Mouse (Mus musculus): ENCODE results near the gene Fmo5. TPM values are rescaled to one million over a fixed set of nuclear protein-coding genes. Genes with fewer than 3 reads are reported as not detected.

The Fmo5 gene
- polyA plus RNA-seq, 1 experiment from 2014 or later, result 5.9 TPM

DNA sequence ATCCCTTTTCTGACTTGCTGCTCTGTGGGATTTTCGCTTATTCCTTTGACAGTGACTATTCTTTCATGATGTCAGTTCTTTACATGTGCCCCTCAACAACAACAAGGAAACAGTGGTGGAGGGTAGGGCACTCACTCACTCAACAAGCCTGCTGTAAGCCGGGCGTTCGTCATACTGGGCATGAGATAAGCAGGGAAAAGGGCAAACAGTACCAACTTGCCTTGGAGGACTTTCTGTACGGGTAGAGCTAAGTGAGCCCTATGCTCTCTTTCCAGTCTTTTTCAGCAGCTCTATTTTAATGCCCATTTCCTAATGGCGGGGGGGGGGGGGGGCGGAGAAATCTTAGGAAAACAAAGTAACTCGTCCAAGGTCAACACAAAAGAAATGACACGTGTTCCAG lies 13.4 kb downstream of the Fmo5 start:
- Histone ChIP-seq H3K4me1 (ENCODE audit: control insufficient read depth, insufficient read depth, low read length) (no peaks in the 10 kb centered on the region), H3K36me3 (ENCODE audit: control insufficient read depth, insufficient read depth) (no peaks in the 10 kb centered on the region), H3K27ac (ENCODE audit: low read length) (no peak overlapping the region), H3K9me3 (replicated peaks; ENCODE audit: control insufficient read depth, low read length) (no peaks in the 10 kb centered on the region), H3K4me2 (ENCODE audit: low read depth, low read length) (no peak overlapping the region), H3K9ac (ENCODE audit: low read length) (no peak overlapping the region), H3K27me3 (ENCODE audit: control insufficient read depth, insufficient read depth, low read length) (no peaks in the 10 kb centered on the region), H3K4me3 (ENCODE audit: low read length) (no peak overlapping the region)
- 70% methylated on average over 9 of the region's 9 CpGs for WGBS
- ATAC-seq (replicated peaks; ENCODE audit: extremely low read depth, insufficient read depth, low FRiP score), result no peak

DNA sequence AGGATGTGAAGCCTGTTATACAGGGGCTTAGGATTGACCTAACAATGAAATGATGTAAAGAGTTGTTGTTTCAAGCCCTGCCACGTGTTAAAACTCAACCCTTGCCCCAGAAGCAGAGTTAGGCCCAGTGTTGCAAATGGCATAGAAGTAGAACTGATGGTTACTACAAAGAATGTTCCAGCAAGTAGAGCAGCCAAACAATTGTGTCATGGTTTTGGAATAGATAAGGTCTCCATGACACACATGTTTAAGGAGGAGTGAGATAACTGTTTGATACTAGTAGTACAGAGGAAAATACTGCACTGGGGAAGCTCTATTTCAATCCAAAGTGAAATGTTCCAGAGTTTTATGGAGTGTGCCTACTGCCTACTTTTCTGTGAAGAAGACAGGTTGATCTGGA lies 19.9 kb downstream of the Fmo5 start:
- ATAC-seq (replicated peaks; ENCODE audit: extremely low read depth, insufficient read depth, low FRiP score), result no peak
- Histone ChIP-seq H3K9ac (ENCODE audit: low read length) (no peak overlapping the region), H3K27me3 (ENCODE audit: control insufficient read depth, insufficient read depth, low read length) (no peaks in the 10 kb centered on the region), H3K9me3 (replicated peaks; ENCODE audit: control insufficient read depth, low read length) (no peaks in the 10 kb centered on the region), H3K27ac (ENCODE audit: low read length) (no peak overlapping the region), H3K36me3 (ENCODE audit: control insufficient read depth, insufficient read depth) (no peaks in the 10 kb centered on the region), H3K4me3 (ENCODE audit: low read length) (no peak overlapping the region), H3K4me2 (ENCODE audit: low read depth, low read length) (no peak overlapping the region), H3K4me1 (ENCODE audit: control insufficient read depth, insufficient read depth, low read length) (peaks cover 15% of the 10 kb centered on the region; the same call in 1 of the 2 replicates)
- 32% methylated on average over 1 of the region's 1 CpGs for WGBS

DNA sequence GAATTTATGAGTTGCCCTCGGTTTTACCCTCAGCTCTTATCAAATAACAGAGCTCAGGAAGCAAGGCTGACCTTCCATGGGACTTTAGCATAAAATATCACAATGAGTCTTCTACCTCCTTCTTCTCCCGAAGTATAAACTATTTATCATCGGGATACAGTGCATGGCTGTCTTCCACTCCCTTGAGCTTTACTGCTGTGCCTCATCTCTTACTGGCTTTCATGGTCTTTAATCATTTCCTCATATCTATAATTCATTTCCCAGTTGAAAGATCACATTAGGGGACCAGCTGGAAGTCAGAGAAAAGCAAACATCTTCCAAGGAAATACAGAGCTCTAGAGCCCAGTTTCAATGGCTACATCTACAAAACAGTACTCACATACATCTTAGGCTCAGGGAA lies 20.4 kb downstream of the Fmo5 start:
- Histone ChIP-seq H3K36me3 (ENCODE audit: control insufficient read depth, insufficient read depth) (no peaks in the 10 kb centered on the region), H3K9ac (ENCODE audit: low read length) (no peak overlapping the region), H3K4me1 (ENCODE audit: control insufficient read depth, insufficient read depth, low read length) (peaks cover 15% of the 10 kb centered on the region; the same call in 1 of the 2 replicates), H3K27me3 (ENCODE audit: control insufficient read depth, insufficient read depth, low read length) (no peaks in the 10 kb centered on the region), H3K27ac (ENCODE audit: low read length) (no peak overlapping the region), H3K9me3 (replicated peaks; ENCODE audit: control insufficient read depth, low read length) (no peaks in the 10 kb centered on the region), H3K4me2 (ENCODE audit: low read depth, low read length) (no peak overlapping the region), H3K4me3 (ENCODE audit: low read length) (no peak overlapping the region)
- ATAC-seq (replicated peaks; ENCODE audit: extremely low read depth, insufficient read depth, low FRiP score), result no peak
- WGBS, result 65% methylated on average over 3 of the region's 3 CpGs

DNA sequence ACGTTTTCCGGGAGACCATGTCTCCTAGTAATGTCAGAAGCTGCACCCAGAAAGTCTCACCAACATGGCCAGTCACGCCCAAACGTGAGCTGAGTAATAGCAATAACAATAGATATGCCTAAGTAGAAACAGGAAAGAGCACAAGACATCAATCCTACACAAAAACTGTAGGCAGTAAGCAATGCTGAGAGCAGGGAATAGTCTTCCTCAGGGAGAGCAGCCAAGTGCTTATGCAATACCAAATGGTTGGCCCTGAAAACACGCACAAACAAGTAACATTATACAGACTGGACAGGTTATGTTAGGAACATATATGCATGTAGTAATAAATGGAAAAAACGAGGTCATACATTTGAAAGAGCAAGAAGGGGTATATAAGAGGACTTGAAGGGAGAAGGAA lies 20.9 kb downstream of the Fmo5 start:
- H3K36me3 ChIP-seq (ENCODE audit: control insufficient read depth, insufficient read depth), result no peaks in the 10 kb centered on the region
- H3K4me2 ChIP-seq (ENCODE audit: low read depth, low read length), result no peak overlapping the region
- H3K4me3 ChIP-seq (ENCODE audit: low read length), result no peak overlapping the region
- H3K27me3 ChIP-seq (ENCODE audit: control insufficient read depth, insufficient read depth, low read length), result no peaks in the 10 kb centered on the region
- no peak overlapping the region for H3K27ac ChIP-seq (ENCODE audit: low read length)
- no peak for ATAC-seq (replicated peaks; ENCODE audit: extremely low read depth, insufficient read depth, low FRiP score)
- H3K9ac ChIP-seq (ENCODE audit: low read length), result no peak overlapping the region
- no peaks in the 10 kb centered on the region for H3K9me3 ChIP-seq (replicated peaks; ENCODE audit: control insufficient read depth, low read length)
- peaks cover 15% of the 10 kb centered on the region; the same call in 1 of the 2 replicates for H3K4me1 ChIP-seq (ENCODE audit: control insufficient read depth, insufficient read depth, low read length)
- 76% methylated on average over 6 of the region's 6 CpGs for WGBS

DNA sequence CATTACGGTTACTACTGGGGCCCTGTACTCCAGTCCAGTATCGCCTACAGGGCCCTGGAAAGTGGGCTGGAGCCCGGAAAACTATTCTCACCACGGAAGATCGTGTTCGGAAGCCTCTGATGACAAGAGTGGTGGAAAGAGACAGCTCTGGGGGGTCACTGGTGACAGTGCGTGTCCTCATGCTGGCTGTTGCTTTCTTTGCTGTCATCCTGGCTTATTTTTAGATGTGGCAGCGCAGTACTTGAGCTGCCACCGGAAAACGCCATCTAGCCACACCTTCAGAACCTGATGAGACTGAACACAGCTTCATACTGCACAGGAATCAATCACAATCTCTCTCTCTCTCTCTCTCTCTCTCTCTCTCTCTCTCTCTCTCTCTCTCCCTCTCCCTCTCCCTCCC lies 23.0 kb downstream of the Fmo5 start:
- Histone ChIP-seq H3K4me2 (ENCODE audit: low read depth, low read length) (peak overlapping the region; percentile 49), H3K27ac (ENCODE audit: low read length) (peak overlapping the region; percentile 79), H3K4me3 (ENCODE audit: low read length) (peak overlapping the region; percentile 17), H3K9me3 (replicated peaks; ENCODE audit: control insufficient read depth, low read length) (peaks cover 4% of the 10 kb centered on the region), H3K36me3 (ENCODE audit: control insufficient read depth, insufficient read depth) (no peaks in the 10 kb centered on the region), H3K27me3 (ENCODE audit: control insufficient read depth, insufficient read depth, low read length) (no peaks in the 10 kb centered on the region), H3K9ac (ENCODE audit: low read length) (peak overlapping the region; percentile 34; the same call in 1 of the 2 replicates), H3K4me1 (ENCODE audit: control insufficient read depth, insufficient read depth, low read length) (peaks cover 15% of the 10 kb centered on the region; the same call in 1 of the 2 replicates)
- ATAC-seq (replicated peaks; ENCODE audit: extremely low read depth, insufficient read depth, low FRiP score), result peak; percentile 73
- 51% methylated on average over 10 of the region's 10 CpGs for WGBS

DNA sequence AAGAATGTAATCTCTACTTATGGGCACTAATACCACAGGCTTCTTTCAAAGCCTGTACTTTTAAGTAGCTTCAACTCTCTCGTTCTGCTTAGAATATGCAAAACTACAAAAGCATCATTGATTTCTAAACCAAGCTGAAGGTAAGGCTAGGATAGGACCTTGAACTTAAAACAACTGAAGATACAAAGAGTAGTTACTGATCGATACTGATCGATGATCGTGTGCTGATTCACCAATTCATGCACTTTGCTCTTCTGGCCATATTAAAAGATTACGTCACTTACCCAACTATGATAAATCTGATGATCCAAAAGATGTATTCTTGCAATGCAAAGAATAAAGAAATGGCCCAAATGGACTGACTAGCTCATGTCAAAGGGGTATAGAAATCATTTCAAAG lies 25.2 kb downstream of the Fmo5 start:
- no peak overlapping the region for H3K9ac ChIP-seq (ENCODE audit: low read length)
- no peaks in the 10 kb centered on the region for H3K27me3 ChIP-seq (ENCODE audit: control insufficient read depth, insufficient read depth, low read length)
- no peaks in the 10 kb centered on the region for H3K36me3 ChIP-seq (ENCODE audit: control insufficient read depth, insufficient read depth)
- peaks cover 4% of the 10 kb centered on the region for H3K9me3 ChIP-seq (replicated peaks; ENCODE audit: control insufficient read depth, low read length)
- H3K4me2 ChIP-seq (ENCODE audit: low read depth, low read length), result no peak overlapping the region
- no peak overlapping the region for H3K27ac ChIP-seq (ENCODE audit: low read length)
- H3K4me3 ChIP-seq (ENCODE audit: low read length), result no peak overlapping the region
- no peak for ATAC-seq (replicated peaks; ENCODE audit: extremely low read depth, insufficient read depth, low FRiP score)
- 94% methylated on average over 5 of the region's 5 CpGs for WGBS
- H3K4me1 ChIP-seq (ENCODE audit: control insufficient read depth, insufficient read depth, low read length), result peaks cover 14% of the 10 kb centered on the region; the same call in 1 of the 2 replicates

DNA sequence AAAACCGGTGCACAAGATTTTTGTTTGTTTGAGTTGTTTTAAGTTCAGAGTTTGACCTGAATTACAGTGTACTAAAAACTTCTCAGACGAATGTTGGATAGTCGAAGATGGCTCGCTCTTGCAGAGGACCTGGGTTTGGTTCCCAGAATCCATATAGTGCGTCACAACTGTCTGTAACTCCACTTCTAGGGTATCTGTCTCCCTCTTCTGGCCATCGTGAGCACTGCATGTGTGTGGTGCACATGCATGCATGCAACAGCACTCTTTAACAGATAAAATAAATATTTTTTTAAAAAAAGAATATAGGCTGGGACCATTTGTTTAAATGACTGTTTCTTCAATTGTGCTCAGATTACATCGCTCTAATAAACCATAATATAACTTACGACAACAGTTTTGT lies 26.3 kb downstream of the Fmo5 start:
- Histone ChIP-seq H3K4me3 (ENCODE audit: low read length) (no peak overlapping the region), H3K9me3 (replicated peaks; ENCODE audit: control insufficient read depth, low read length) (peaks cover 4% of the 10 kb centered on the region), H3K27ac (ENCODE audit: low read length) (no peak overlapping the region), H3K9ac (ENCODE audit: low read length) (no peak overlapping the region), H3K4me1 (ENCODE audit: control insufficient read depth, insufficient read depth, low read length) (peaks cover 22% of the 10 kb centered on the region), H3K36me3 (ENCODE audit: control insufficient read depth, insufficient read depth) (no peaks in the 10 kb centered on the region), H3K4me2 (ENCODE audit: low read depth, low read length) (no peak overlapping the region), H3K27me3 (ENCODE audit: control insufficient read depth, insufficient read depth, low read length) (no peaks in the 10 kb centered on the region)
- ATAC-seq (replicated peaks; ENCODE audit: extremely low read depth, insufficient read depth, low FRiP score), result no peak
- 85% methylated on average over 8 of the region's 8 CpGs for WGBS

DNA sequence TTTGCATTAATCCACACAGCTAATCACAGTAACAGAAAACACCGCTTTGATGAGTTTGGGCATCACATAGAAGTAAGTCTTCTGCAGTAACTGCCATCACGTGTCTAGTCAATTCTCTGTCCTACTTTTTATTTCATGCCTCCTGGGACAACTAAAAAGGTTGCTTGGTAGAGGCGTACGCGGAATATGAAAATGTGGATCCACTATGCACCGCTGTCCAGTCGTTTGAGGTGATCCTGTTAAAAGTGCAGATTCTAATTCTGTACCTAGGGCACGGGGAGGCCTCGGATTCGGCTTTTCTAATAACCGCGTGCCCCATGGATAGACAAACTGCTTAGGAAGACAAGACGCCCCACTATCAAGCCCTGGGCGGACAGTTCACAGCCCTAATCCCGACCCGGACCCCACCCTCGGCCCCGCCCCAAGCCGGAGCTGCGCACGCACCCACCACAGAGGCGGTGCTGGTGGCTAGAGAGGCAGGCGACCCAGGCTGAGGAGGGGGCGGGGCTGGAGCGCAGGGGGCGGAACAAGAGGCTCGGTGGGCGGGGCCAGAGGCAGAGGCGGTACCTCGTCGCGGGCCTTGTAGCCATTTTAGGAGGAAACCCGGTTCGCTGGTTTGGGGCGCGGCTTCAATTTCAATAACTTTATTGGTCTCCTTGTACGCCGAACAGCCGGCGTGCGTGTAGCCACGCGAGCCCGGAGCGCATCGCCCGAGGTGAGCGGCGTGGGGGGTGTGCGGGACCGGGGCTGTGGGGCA lies 29.2 kb downstream of the Fmo5 start, which contains the start of gene Prkab2:
Prkab2 (plus strand) TSS at position 539 of the 757 bp plus-strand sequence.
- H3K27ac ChIP-seq (ENCODE audit: low read length), result peak within 1 kb of the TSS; percentile 70
- no peaks in the 10 kb centered on the region for H3K27me3 ChIP-seq (ENCODE audit: control insufficient read depth, insufficient read depth, low read length)
- H3K9ac ChIP-seq (ENCODE audit: low read length), result peak within 1 kb of the TSS; percentile 84
- peaks cover 4% of the 10 kb centered on the region for H3K9me3 ChIP-seq (replicated peaks; ENCODE audit: control insufficient read depth, low read length)
- peak within 1 kb of the TSS; percentile 70 for H3K4me2 ChIP-seq (ENCODE audit: low read depth, low read length)
- H3K4me1 ChIP-seq (ENCODE audit: control insufficient read depth, insufficient read depth, low read length), result peaks cover 13% of the 10 kb centered on the region
- WGBS, result 2% methylated on average over 42 of the region's 51 CpGs
- peak; percentile 96 for ATAC-seq (replicated peaks; ENCODE audit: extremely low read depth, insufficient read depth, low FRiP score)
- peaks cover 1% of the 10 kb centered on the region; the same call in 1 of the 2 replicates for H3K36me3 ChIP-seq (ENCODE audit: control insufficient read depth, insufficient read depth)
- peak within 1 kb of the TSS; percentile 84 for H3K4me3 ChIP-seq (ENCODE audit: low read length)

DNA sequence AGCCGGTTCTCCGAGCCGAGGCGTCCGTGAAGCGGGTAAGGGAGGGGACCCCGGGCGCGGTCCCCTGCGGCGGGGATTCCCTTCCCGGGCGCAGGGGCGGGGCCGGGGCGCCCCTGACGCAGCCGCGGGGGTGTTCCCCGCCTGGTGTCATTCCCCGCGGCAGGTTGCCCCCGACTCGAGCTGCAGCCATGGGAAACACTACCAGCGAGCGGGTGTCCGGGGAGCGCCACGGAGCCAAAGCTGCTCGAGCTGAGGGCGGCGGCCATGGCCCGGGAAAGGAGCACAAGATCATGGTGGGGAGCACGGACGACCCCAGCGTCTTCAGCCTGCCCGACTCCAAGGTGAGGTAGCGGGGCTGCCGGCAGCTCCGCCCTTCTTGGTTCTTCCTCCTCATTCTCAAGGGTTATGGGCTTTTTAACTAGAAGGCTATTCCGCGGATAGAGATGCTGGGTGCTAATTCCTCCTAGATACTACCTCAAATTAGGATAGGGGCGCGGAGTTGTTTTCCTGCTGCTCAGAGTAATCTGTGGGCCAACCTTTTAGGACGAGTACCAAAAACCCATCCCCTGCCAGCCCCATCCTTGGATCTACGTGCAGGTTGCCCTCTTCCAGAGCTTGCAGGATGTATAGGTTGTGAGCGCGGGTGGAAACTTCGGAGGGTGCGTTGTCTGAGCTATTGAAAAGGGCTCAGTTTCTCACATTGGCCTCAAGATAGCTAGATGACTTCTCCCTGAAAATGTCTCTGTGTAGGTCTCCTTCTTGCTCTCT lies 30.0 kb downstream of the Fmo5 start:
- peaks cover 5% of the 10 kb centered on the region for H3K36me3 ChIP-seq (ENCODE audit: control insufficient read depth, insufficient read depth)
- peak overlapping the region; percentile 70 for H3K27ac ChIP-seq (ENCODE audit: low read length)
- H3K27me3 ChIP-seq (ENCODE audit: control insufficient read depth, insufficient read depth, low read length), result no peaks in the 10 kb centered on the region
- peak overlapping the region; percentile 64 for H3K4me2 ChIP-seq (ENCODE audit: low read depth, low read length)
- H3K4me3 ChIP-seq (ENCODE audit: low read length), result peak overlapping the region; percentile 84
- ATAC-seq (replicated peaks; ENCODE audit: extremely low read depth, insufficient read depth, low FRiP score), result peak; percentile 81
- peaks cover 13% of the 10 kb centered on the region for H3K4me1 ChIP-seq (ENCODE audit: control insufficient read depth, insufficient read depth, low read length)
- H3K9ac ChIP-seq (ENCODE audit: low read length), result peak overlapping the region; percentile 84
- H3K9me3 ChIP-seq (replicated peaks; ENCODE audit: control insufficient read depth, low read length), result peaks cover 4% of the 10 kb centered on the region
- WGBS, result under 1% methylated on average over 47 of the region's 50 CpGs

Measured in heart, embryonic 16.5 days (tissue).